Mouse (Mus musculus): ENCODE results near the gene Irx3. TPM values are rescaled to one million over a fixed set of nuclear protein-coding genes. Genes with fewer than 3 reads are reported as not detected.

Gene Irx3
- polyA plus RNA-seq, 1 experiment from 2014 or later, result 36.6 TPM

GRCm38 (mm10) chr8:91799681-91800522 lies 2.0 kb downstream of the Irx3 start:
- Histone ChIP-seq H3K9me3 (ENCODE audit: low read length) (no peaks in the 10 kb centered on the region), H3K9ac (replicated peaks; ENCODE audit: low read depth) (peak overlapping the region; percentile 64), H3K4me1 (ENCODE audit: insufficient read depth, low read depth, low read length) (0 out of 2 replicates have a peak, but pooled peaks cover 4% of the 10 kb centered on the region), H3K4me3 (ENCODE audit: low read depth, low read length) (peak overlapping the region; percentile 72), H3K36me3 (ENCODE audit: insufficient read depth, low read length) (no peaks in the 10 kb centered on the region), H3K27ac (ENCODE audit: low read length) (peak overlapping the region; percentile 90), H3K27me3 (replicated peaks; ENCODE audit: insufficient read depth, low read length) (peaks cover 59% of the 10 kb centered on the region), H3K4me2 (replicated peaks; ENCODE audit: low read depth, low read length) (peak overlapping the region; percentile 92)
- DNase-seq (ENCODE audit: low spot score) (peak; percentile 33), ATAC-seq (no peak)
- no peak for TF ChIP-seq EP300 (IDR thresholded peaks at IDR 0.05)
- no peak for TF ChIP-seq CTCF (IDR thresholded peaks at IDR 0.05)
- WGBS, result under 1% methylated on average over 77 of the region's 89 CpGs

- Histone ChIP-seq H3K9me3 (ENCODE audit: low read length) (no peaks in the 10 kb centered on the region), H3K4me3 (ENCODE audit: low read depth, low read length) (peak overlapping the region; percentile 72), H3K9ac (replicated peaks; ENCODE audit: low read depth) (peak overlapping the region; percentile 64), H3K4me1 (ENCODE audit: insufficient read depth, low read depth, low read length) (0 out of 2 replicates have a peak, but pooled peaks cover 4% of the 10 kb centered on the region), H3K4me2 (replicated peaks; ENCODE audit: low read depth, low read length) (peak overlapping the region; percentile 92), H3K36me3 (ENCODE audit: insufficient read depth, low read length) (no peaks in the 10 kb centered on the region), H3K27ac (ENCODE audit: low read length) (peak overlapping the region; percentile 90), H3K27me3 (replicated peaks; ENCODE audit: insufficient read depth, low read length) (peaks cover 53% of the 10 kb centered on the region)
- 32% methylated on average over 16 of the region's 16 CpGs for WGBS
- TF ChIP-seq CTCF (IDR thresholded peaks at IDR 0.05) (no peak), EP300 (IDR thresholded peaks at IDR 0.05) (no peak)
- ATAC-seq, result no peak
- DNase-seq (ENCODE audit: low spot score), result no peak
These were observed 2.8 kb downstream of the Irx3 start for GRCm38 (mm10) chr8:91799016-91799581.

GRCm38 (mm10) chr8:91797626-91798271 lies 4.1 kb downstream of the Irx3 start:
- 2% methylated on average over 35 of the region's 35 CpGs for WGBS

GRCm38 (mm10) chr8:91793846-91794245 lies 8.0 kb downstream of the Irx3 start:
- no peak overlapping the region for H3K4me2 ChIP-seq (replicated peaks; ENCODE audit: low read depth, low read length)
- ATAC-seq (no peak), DNase-seq (ENCODE audit: low spot score) (no peak)
- no peaks in the 10 kb centered on the region for H3K36me3 ChIP-seq (ENCODE audit: insufficient read depth, low read length)
- no peak for TF ChIP-seq EP300 (IDR thresholded peaks at IDR 0.05)
- no peaks in the 10 kb centered on the region for H3K9me3 ChIP-seq (ENCODE audit: low read length)
- no peaks in the 10 kb centered on the region for H3K4me1 ChIP-seq (ENCODE audit: insufficient read depth, low read depth, low read length)
- H3K9ac ChIP-seq (replicated peaks; ENCODE audit: low read depth), result no peak overlapping the region
- 51% methylated on average over 6 of the region's 6 CpGs for WGBS
- no peak overlapping the region for H3K27ac ChIP-seq (ENCODE audit: low read length)
- peaks cover 18% of the 10 kb centered on the region; the same call in 1 of the 2 replicates for H3K27me3 ChIP-seq (replicated peaks; ENCODE audit: insufficient read depth, low read length)
- no peak overlapping the region for H3K4me3 ChIP-seq (ENCODE audit: low read depth, low read length)

More at GRCm38 (mm10) chr8:91797626-91798271, 4.1 kb downstream of the Irx3 start:
- 0 out of 2 replicates have a peak overlapping the region, but pooled peaks have one; percentile 26 for H3K27ac ChIP-seq (ENCODE audit: low read length)
- peak; percentile 71 for DNase-seq (ENCODE audit: low spot score)
- H3K4me1 ChIP-seq (ENCODE audit: insufficient read depth, low read depth, low read length), result no peaks in the 10 kb centered on the region
- H3K27me3 ChIP-seq (replicated peaks; ENCODE audit: insufficient read depth, low read length), result peaks cover 45% of the 10 kb centered on the region
- H3K9me3 ChIP-seq (ENCODE audit: low read length), result no peaks in the 10 kb centered on the region
- TF ChIP-seq CTCF (IDR thresholded peaks at IDR 0.05) (peak; percentile 66), EP300 (IDR thresholded peaks at IDR 0.05) (no peak)
- ATAC-seq, result no peak
- H3K36me3 ChIP-seq (ENCODE audit: insufficient read depth, low read length), result no peaks in the 10 kb centered on the region
- H3K4me3 ChIP-seq (ENCODE audit: low read depth, low read length), result peak overlapping the region; percentile 72; the same call in 1 of the 2 replicates
- H3K4me2 ChIP-seq (replicated peaks; ENCODE audit: low read depth, low read length), result peak overlapping the region; percentile 92
- H3K9ac ChIP-seq (replicated peaks; ENCODE audit: low read depth), result no peak overlapping the region

GRCm38 (mm10) chr8:91787194-91787895 lies 14.5 kb downstream of the Irx3 start:
- DNase-seq (ENCODE audit: low spot score), result no peak
- no peaks in the 10 kb centered on the region for H3K9me3 ChIP-seq (ENCODE audit: low read length)
- no peaks in the 10 kb centered on the region for H3K4me1 ChIP-seq (ENCODE audit: insufficient read depth, low read depth, low read length)
- no peak for ATAC-seq
- WGBS, result 78% methylated on average over 8 of the region's 9 CpGs
- no peak overlapping the region for H3K27ac ChIP-seq (ENCODE audit: low read length)
- no peak for TF ChIP-seq CTCF (IDR thresholded peaks at IDR 0.05)
- no peak for TF ChIP-seq EP300 (IDR thresholded peaks at IDR 0.05)
- H3K27me3 ChIP-seq (replicated peaks; ENCODE audit: insufficient read depth, low read length), result no peaks in the 10 kb centered on the region
- H3K9ac ChIP-seq (replicated peaks; ENCODE audit: low read depth), result no peak overlapping the region
- no peak overlapping the region for H3K4me2 ChIP-seq (replicated peaks; ENCODE audit: low read depth, low read length)
- H3K36me3 ChIP-seq (ENCODE audit: insufficient read depth, low read length), result no peaks in the 10 kb centered on the region
- H3K4me3 ChIP-seq (ENCODE audit: low read depth, low read length), result no peak overlapping the region
